25 mouse cellular contexts compared by ENCODE assay signal in the genomic region with DNA sequence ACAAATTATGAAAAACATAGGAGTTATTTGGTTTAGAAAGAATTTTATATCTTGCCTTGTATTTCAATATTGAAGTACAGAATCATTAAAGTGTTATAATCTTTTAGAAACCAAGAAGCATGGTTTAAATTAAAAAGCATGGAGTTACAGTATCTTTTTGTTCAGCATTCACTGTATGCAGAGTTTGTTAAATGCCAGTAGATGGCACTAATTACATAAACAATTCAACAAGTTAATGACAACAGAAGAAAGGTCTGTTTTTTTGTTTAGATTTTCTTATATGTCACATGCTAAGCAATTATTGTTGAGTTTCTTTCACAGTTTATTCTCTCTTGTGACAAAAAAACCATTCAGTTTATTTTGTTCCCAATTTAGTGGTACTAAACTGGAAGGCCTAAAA.
DNase-seq lines count a peak whose midpoint lies in the region; ATAC-seq and TF ChIP-seq lines count a peak whose summit lies in the region.
"Had no signal": no experiment of that assay in that cellular context is flagged by ENCODE, and none has a peak within 500 bp of the region (broad histone marks: within the 10 kb centered on the region; RNA-seq: fewer than 3 reads in every experiment).

No protein-coding gene starts in this region.

- TF ChIP-seq EP300 in heart, adult 2 months (IDR thresholded peaks at IDR 0.05; ENCODE audit: insufficient read depth, low read depth, low read length): no peak

- peak; percentile 48 for TF ChIP-seq CTCF in heart, adult 2 months (IDR thresholded peaks at IDR 0.05)
- TF ChIP-seq CTCF in kidney, postnatal 0 days (IDR thresholded peaks at IDR 0.05; ENCODE audit: low read depth): peak; percentile 49
- no peak for TF ChIP-seq CTCF in brain, embryonic 14.5 days (IDR thresholded peaks at IDR 0.05; ENCODE audit: borderline replicate concordance, extremely low read depth, insufficient read depth, insufficient read length)

- no peaks in the 10 kb centered on the region for H3K9me3 ChIP-seq in kidney, postnatal 0 days (replicated peaks; ENCODE audit: low read length)
- no peaks in the 10 kb centered on the region for H3K9me3 ChIP-seq in midbrain, embryonic 14.5 days (ENCODE audit: control insufficient read depth, low read length)
- H3K9me3 ChIP-seq in midbrain, embryonic 16.5 days (replicated peaks; ENCODE audit: control insufficient read depth, low read length, poor library complexity, severe bottlenecking): no peaks in the 10 kb centered on the region
- H3K9me3 ChIP-seq: forebrain, embryonic 13.5 days; hindbrain, embryonic 13.5 days; liver, embryonic 12.5 days; midbrain, embryonic 10.5 days; stomach, embryonic 15.5 days had no signal

- H3K27ac ChIP-seq in heart, adult 2 months: no peak overlapping the region
- no peak overlapping the region for H3K27ac ChIP-seq in kidney, postnatal 0 days
- no peak overlapping the region for H3K27ac ChIP-seq in midbrain, embryonic 14.5 days (replicated peaks; ENCODE audit: low read depth, low read length)
- H3K27ac ChIP-seq in midbrain, embryonic 16.5 days (ENCODE audit: low read length): no peak overlapping the region
- H3K27ac ChIP-seq: forebrain, embryonic 13.5 days; hindbrain, embryonic 13.5 days; liver, embryonic 12.5 days; midbrain, embryonic 10.5 days; stomach, embryonic 15.5 days had no signal

- no peaks in the 10 kb centered on the region for H3K27me3 ChIP-seq in heart, adult 2 months (ENCODE audit: control insufficient read depth, insufficient read depth, low read length)
- no peaks in the 10 kb centered on the region for H3K27me3 ChIP-seq in kidney, postnatal 0 days (ENCODE audit: insufficient read depth, low read length)
- no peaks in the 10 kb centered on the region for H3K27me3 ChIP-seq in midbrain, embryonic 14.5 days (ENCODE audit: control insufficient read depth, insufficient read depth, low read length)
- H3K27me3 ChIP-seq in midbrain, embryonic 16.5 days (ENCODE audit: control insufficient read depth, insufficient read depth, low read depth, low read length): no peaks in the 10 kb centered on the region
- H3K27me3 ChIP-seq: forebrain, embryonic 13.5 days; hindbrain, embryonic 13.5 days; liver, embryonic 12.5 days; stomach, embryonic 15.5 days had no signal

- no peaks in the 10 kb centered on the region for H3K36me3 ChIP-seq in heart, adult 2 months (ENCODE audit: control insufficient read depth, insufficient read depth, low read length)
- H3K36me3 ChIP-seq in kidney, postnatal 0 days (ENCODE audit: insufficient read depth, low read length): no peaks in the 10 kb centered on the region
- no peaks in the 10 kb centered on the region for H3K36me3 ChIP-seq in midbrain, embryonic 14.5 days (ENCODE audit: control insufficient read depth, insufficient read depth, low read length)
- H3K36me3 ChIP-seq in midbrain, embryonic 16.5 days (ENCODE audit: control insufficient read depth, insufficient read depth, low read length): no peaks in the 10 kb centered on the region
- H3K36me3 ChIP-seq: hindbrain, embryonic 13.5 days; liver, embryonic 12.5 days; midbrain, embryonic 10.5 days; stomach, embryonic 15.5 days had no signal

- H3K4me1 ChIP-seq in heart, adult 2 months (ENCODE audit: control insufficient read depth, insufficient read depth, low read length): no peaks in the 10 kb centered on the region
- H3K4me1 ChIP-seq in kidney, postnatal 0 days (replicated peaks; ENCODE audit: insufficient read depth, low read length): no peaks in the 10 kb centered on the region
- no peaks in the 10 kb centered on the region for H3K4me1 ChIP-seq in midbrain, embryonic 14.5 days (ENCODE audit: control insufficient read depth, insufficient read depth, low read length)
- H3K4me1 ChIP-seq in midbrain, embryonic 16.5 days (ENCODE audit: control insufficient read depth, insufficient read depth, low read length): no peaks in the 10 kb centered on the region
- H3K4me1 ChIP-seq: forebrain, embryonic 13.5 days; hindbrain, embryonic 13.5 days; liver, embryonic 12.5 days; midbrain, embryonic 10.5 days; stomach, embryonic 15.5 days had no signal

- H3K9ac ChIP-seq in heart, adult 2 months (ENCODE audit: low read depth, low read length): no peak overlapping the region
- no peak overlapping the region for H3K9ac ChIP-seq in kidney, postnatal 0 days (ENCODE audit: low read depth, low read length)
- H3K9ac ChIP-seq in midbrain, embryonic 14.5 days (replicated peaks; ENCODE audit: low read length): no peak overlapping the region
- no peak overlapping the region for H3K9ac ChIP-seq in midbrain, embryonic 16.5 days (ENCODE audit: low read depth, low read length)
- H3K9ac ChIP-seq: forebrain, embryonic 13.5 days; hindbrain, embryonic 13.5 days; liver, embryonic 12.5 days; liver, postnatal 0 days; stomach, embryonic 15.5 days had no signal

- no peak overlapping the region for H3K4me2 ChIP-seq in kidney, postnatal 0 days (ENCODE audit: low read length)
- H3K4me2 ChIP-seq in midbrain, embryonic 14.5 days (ENCODE audit: low read length): no peak overlapping the region
- H3K4me2 ChIP-seq in midbrain, embryonic 16.5 days (ENCODE audit: low read length): no peak overlapping the region
- H3K4me2 ChIP-seq: forebrain, embryonic 13.5 days; hindbrain, embryonic 13.5 days; liver, embryonic 12.5 days; stomach, embryonic 15.5 days had no signal

- no peak for ATAC-seq in kidney, postnatal 0 days (replicated peaks; ENCODE audit: low FRiP score, low read depth)
- no peak for ATAC-seq in midbrain, embryonic 14.5 days (ENCODE audit: low FRiP score, low TSS enrichment)
- ATAC-seq in midbrain, embryonic 16.5 days: no peak
- ATAC-seq: activated CD4-positive, CD25-positive, alpha-beta regulatory T cell, adult 4 months; forebrain, embryonic 13.5 days; liver, embryonic 12.5 days; liver, postnatal 0 days had no signal

- TF ChIP-seq POLR2A in heart, adult 2 months (IDR thresholded peaks at IDR 0.05; ENCODE audit: insufficient read depth, low read depth, low read length): no peak
- no peak for TF ChIP-seq POLR2A in brain, embryonic 14.5 days (IDR thresholded peaks at IDR 0.05; ENCODE audit: borderline replicate concordance, extremely low read depth, insufficient read depth, insufficient read length, poor library complexity, severe bottlenecking)

- no peak overlapping the region for H3K4me3 ChIP-seq in heart, adult 2 months
- no peak overlapping the region for H3K4me3 ChIP-seq in kidney, postnatal 0 days (replicated peaks; ENCODE audit: low read depth, low read length)
- no peak overlapping the region for H3K4me3 ChIP-seq in midbrain, embryonic 14.5 days (replicated peaks; ENCODE audit: low read depth, low read length)
- no peak overlapping the region for H3K4me3 ChIP-seq in midbrain, embryonic 16.5 days (ENCODE audit: low read depth, low read length)
- H3K4me3 ChIP-seq: forebrain, embryonic 13.5 days; hindbrain, embryonic 13.5 days; liver, embryonic 12.5 days; midbrain, embryonic 10.5 days; stomach, embryonic 15.5 days had no signal

- H3K79me2 ChIP-seq in heart, adult 2 months (replicated peaks; ENCODE audit: control insufficient read depth, insufficient read depth, low read length): no peaks in the 10 kb centered on the region

- no peak for DNase-seq in heart, adult 2 months
- DNase-seq in heart, adult 18-20 months: no peak
- peak; percentile 22 for DNase-seq in kidney, postnatal 0 days (ENCODE audit: low spot score)
- DNase-seq in kidney, adult 8-10 months: no peak
- peak; percentile 2 for DNase-seq in midbrain, embryonic 14.5 days
- DNase-seq in brain, embryonic 14.5 days (ENCODE audit: low read depth): peak; percentile 18
- DNase-seq in cerebellum, adult 9-10 months: no peak
- DNase-seq: adrenal gland, adult 2 months; adrenal gland, postnatal 36 days; cerebellum, adult 2 months; cerebellum, postnatal 25 days; heart, postnatal 36 days; kidney, adult 9 months; kidney, postnatal 14 days; left cerebral cortex, postnatal 4 days; liver, postnatal 0 days; right cerebral cortex, postnatal 25 days; thymus, postnatal 14 days had no signal

- intact Hi-C loops in heart, adult 2 months (cut with DNase I): no loop called here

Comparison
In these comparisons a context has a peak if more than half of its experiments do, and no peak if none do; other contexts are left out.
1. DNase-seq: peak in kidney, postnatal 0 days (single experiment), midbrain, embryonic 14.5 days (single experiment) and brain, embryonic 14.5 days (single experiment); none in heart, adult 2 months (0 of 2), heart, adult 18-20 months (0 of 2), kidney, adult 8-10 months (0 of 2) and cerebellum, adult 9-10 months (single experiment).